Mouse (Mus musculus) megakaryocyte, embryonic 14.5 days (primary cell): ENCODE results near the gene H6pd.

Experiments
- FLI1 ChIP-seq: IDR thresholded peaks from 2 replicates; pipeline ENCODE4 v1.6.1; 2012; ENCODE audit warnings: low read length, inconsistent platforms, mixed read lengths
- GATA1 ChIP-seq: IDR thresholded peaks from 3 replicates; pipeline ENCODE4 v1.6.1; 2012; ENCODE audit warnings: mixed read lengths, low read length, inconsistent platforms, borderline replicate concordance

DNA sequence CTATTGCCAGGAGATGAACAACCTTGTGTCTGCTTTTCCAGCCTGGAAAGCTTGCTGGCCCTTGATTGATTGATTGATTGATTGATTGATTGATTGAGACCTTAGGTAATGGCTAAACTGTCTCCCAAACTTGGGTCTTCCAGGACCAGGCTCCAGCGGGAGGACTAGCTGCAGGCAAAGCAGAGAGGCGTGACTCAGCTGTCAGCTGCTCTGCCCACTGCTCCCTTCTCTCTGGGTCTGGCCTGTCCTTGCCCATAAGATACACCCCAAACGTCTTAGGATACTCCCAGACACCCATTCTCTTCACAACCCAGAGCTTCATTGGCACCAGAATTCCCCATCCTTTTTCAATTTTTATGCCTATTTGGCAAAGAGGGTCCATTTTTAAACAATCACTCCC is 78.1 kb downstream of the H6pd start:
- no peak for TF ChIP-seq GATA1
- no peak for TF ChIP-seq FLI1
